ENCODE assay signal across 8 mouse cellular contexts in the genomic region with DNA sequence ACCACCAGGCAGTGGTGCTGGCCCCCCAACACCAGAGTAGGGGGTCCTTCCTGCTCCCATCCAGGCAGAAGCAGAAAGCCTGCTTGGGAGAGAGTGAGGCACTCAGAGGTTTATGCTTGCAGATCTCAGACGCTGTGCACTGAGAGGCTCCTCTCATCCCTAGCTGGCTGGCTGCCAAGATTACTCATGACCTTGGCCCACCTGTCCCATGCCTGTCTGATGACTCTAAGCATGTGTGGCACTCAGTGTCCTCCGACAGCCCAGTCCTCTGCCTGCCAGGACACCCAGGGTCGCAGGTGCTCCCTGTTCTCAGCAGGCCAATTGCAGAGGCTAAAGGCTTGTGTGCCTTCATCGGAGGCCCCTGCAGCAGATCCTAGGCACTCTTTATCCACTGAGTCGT. TPM values are rescaled to one million over a fixed set of nuclear protein-coding genes. Genes with fewer than 3 reads are reported as not detected.
A peak's percentile ranks its signal among the peaks of the same experiment; 100 is the strongest.
DNase-seq lines count a peak whose midpoint lies in the region; ATAC-seq lines count a peak whose summit lies in the region.
"Had no signal": no experiment of that assay in that cellular context is flagged by ENCODE, and none has a peak within 500 bp of the region (broad histone marks: within the 10 kb centered on the region; RNA-seq: fewer than 3 reads in every experiment).

No protein-coding gene starts in this region.

- no peaks in the 10 kb centered on the region for H3K9me3 ChIP-seq in heart, embryonic 14.5 days (ENCODE audit: control insufficient read depth, low read length)

- peak; percentile 50 for DNase-seq in ovary, adult 18-20 months (ENCODE audit: low spot score)
- DNase-seq in ovary, postnatal 10 days (ENCODE audit: low spot score), result no peak
- peak; percentile 67 for DNase-seq in testis, postnatal 14 days (ENCODE audit: low spot score)
- DNase-seq in left cerebral cortex, adult 11 months (ENCODE audit: low spot score), result no peak

- H3K27ac ChIP-seq in heart, embryonic 14.5 days (replicated peaks in 1 of 2; ENCODE audit: control insufficient read depth in 1 of 2, insufficient read depth in 1 of 2, low read depth in 2 of 2, low read length in 2 of 2), result no peak overlapping the region
- H3K27ac ChIP-seq: liver, embryonic 14.5 days had no signal

- ATAC-seq in cerebellum, adult (ENCODE audit: insufficient number of reproducible peaks, low FRiP score, low TSS enrichment), result peak; percentile 50; the same call in 1 of the 2 replicates
- ATAC-seq in heart, embryonic 14.5 days (ENCODE audit: insufficient number of reproducible peaks, insufficient read depth, low FRiP score, low read depth), result no peak
- ATAC-seq in erythroid progenitor cell, adult 5-6 weeks (replicated peaks; ENCODE audit: low FRiP score, poor library complexity, severe bottlenecking), result no peak

- H3K4me2 ChIP-seq in heart, embryonic 14.5 days (ENCODE audit: low read length), result no peak overlapping the region

- no peaks in the 10 kb centered on the region for H3K36me3 ChIP-seq in heart, embryonic 14.5 days (ENCODE audit: control insufficient read depth, insufficient read depth, low read length)

- H3K4me3 ChIP-seq in heart, embryonic 14.5 days (ENCODE audit: control insufficient read depth in 1 of 2, insufficient read depth in 1 of 2, low read depth in 1 of 2, low read length in 2 of 2), result no peak overlapping the region

- H3K27me3 ChIP-seq in heart, embryonic 14.5 days (ENCODE audit: control insufficient read depth, insufficient read depth, low read length), result peaks cover 12% of the 10 kb centered on the region

- H3K4me1 ChIP-seq in heart, embryonic 14.5 days (ENCODE audit: control insufficient read depth in 2 of 2, insufficient read depth in 2 of 2, low read length in 2 of 2), result peaks cover 0 to 3% of the 10 kb centered on the region in 2 experiments; a peak in 2 of 4 replicates

- peak overlapping the region; percentile 32; the same call in 1 of the 2 replicates for H3K9ac ChIP-seq in heart, embryonic 14.5 days (ENCODE audit: low read length)
- H3K9ac ChIP-seq: liver, embryonic 14.5 days had no signal

- WGBS in heart, embryonic 14.5 days, result 39% methylated on average over 5 of the region's 5 CpGs

RNA-seq across cellular contexts. Expression of gene Tmem52, which starts 4.4 kb away (rescaled TPM):
- polyA plus RNA-seq in heart, embryonic 14.5 days (2014; fragmentation: Nextera tagmentation; extraction: Ambion mirVana), result not detected in 2 replicates
- not detected in 2 replicates for total RNA-seq in erythroid progenitor cell, adult 5-6 weeks (2015; ENCODE audit: low replicate concordance)
- total RNA-seq in erythroid progenitor cell, adult 5-6 weeks (2017; ENCODE audit: low replicate concordance), result not detected in 2 replicates
- polyA plus RNA-seq: liver, embryonic 14.5 days had no signal

RNA-seq across cellular contexts. Expression of gene Gnb1, which starts 17.8 kb away (rescaled TPM):
- polyA plus RNA-seq in heart, embryonic 14.5 days (2014; fragmentation: Nextera tagmentation; extraction: Ambion mirVana), result 375 and 396 TPM in 2 replicates
- 95.2 and 108 TPM in 2 replicates for total RNA-seq in erythroid progenitor cell, adult 5-6 weeks (2015; ENCODE audit: low replicate concordance)
- total RNA-seq in erythroid progenitor cell, adult 5-6 weeks (2017; ENCODE audit: low replicate concordance), result 24.6 and 31.3 TPM in 2 replicates

Comparison
In these comparisons a context has a peak if more than half of its experiments do, and no peak if none do; other contexts are left out.
1. DNase-seq: peak in ovary, adult 18-20 months (single experiment) and testis, postnatal 14 days (single experiment); none in ovary, postnatal 10 days (single experiment) and left cerebral cortex, adult 11 months (single experiment).